Mouse (Mus musculus): ENCODE results near the gene Tymp. TPM values are rescaled to one million over a fixed set of nuclear protein-coding genes. Genes with fewer than 3 reads are reported as not detected.

Gene Tymp
- total RNA-seq, 2 experiments from 2014 or later: 1.5 TPM

GRCm38 (mm10) chr15:89374801-89375534 is 1.9 kb downstream of the Tymp start:
- DNase-seq (ENCODE audit: low spot score in 2 of 2): no peak

- DNase-seq (ENCODE audit: low spot score in 2 of 2): no peak
Observed at GRCm38 (mm10) chr15:89374340-89374739, 2.5 kb downstream of the Tymp start.

- DNase-seq (ENCODE audit: low spot score in 2 of 2): peak; percentile 93 to 96
Observed at GRCm38 (mm10) chr15:89373762-89374248, 3.0 kb downstream of the Tymp start, which contains the start of gene Sco2. Gene Sco2 (minus strand): TSS chr15:89373846.

- DNase-seq (ENCODE audit: low spot score in 2 of 2): peak; percentile 81 to 84
Observed at GRCm38 (mm10) chr15:89373027-89373761, 3.6 kb downstream of the Tymp start.

GRCm38 (mm10) chr15:89372536-89372935 is 4.3 kb downstream of the Tymp start:
- no peak for DNase-seq (ENCODE audit: low spot score in 2 of 2)

- DNase-seq (ENCODE audit: low spot score in 2 of 2): no peak
Observed at GRCm38 (mm10) chr15:89372068-89372467, 4.8 kb downstream of the Tymp start.

GRCm38 (mm10) chr15:89365141-89365551 is 11.7 kb downstream of the Tymp start:
- DNase-seq (ENCODE audit: low spot score in 2 of 2): no peak

- no peak for DNase-seq (ENCODE audit: low spot score in 2 of 2)
Observed at GRCm38 (mm10) chr15:89363051-89363450, 13.8 kb downstream of the Tymp start.

GRCm38 (mm10) chr15:89358784-89359183 is 18.1 kb downstream of the Tymp start:
- no peak for DNase-seq (ENCODE audit: low spot score in 2 of 2)

- peak in 1 of 2 experiments; percentile 42 for DNase-seq (ENCODE audit: low spot score in 2 of 2)
Observed at GRCm38 (mm10) chr15:89356372-89356771, 20.5 kb downstream of the Tymp start.

GRCm38 (mm10) chr15:89355241-89356187 is 21.3 kb downstream of the Tymp start, which contains the start of the genes Lmf2 and Ncaph2:
Gene Lmf2 (minus strand): TSS chr15:89355659.
Gene Ncaph2 (plus strand): TSS chr15:89355719.
- DNase-seq (ENCODE audit: low spot score in 2 of 2): peak; percentile 95

- no peak for DNase-seq (ENCODE audit: low spot score in 2 of 2)
Observed at GRCm38 (mm10) chr15:89354455-89354854, 22.4 kb downstream of the Tymp start.

- DNase-seq (ENCODE audit: low spot score in 2 of 2): no peak
Observed at GRCm38 (mm10) chr15:89353837-89354236, 23.0 kb downstream of the Tymp start.

GRCm38 (mm10) chr15:89352795-89353194 is 24.0 kb downstream of the Tymp start:
- no peak for DNase-seq (ENCODE audit: low spot score in 2 of 2)

GRCm38 (mm10) chr15:89352054-89352453 is 24.8 kb downstream of the Tymp start:
- DNase-seq (ENCODE audit: low spot score in 2 of 2): no peak

- DNase-seq (ENCODE audit: low spot score in 2 of 2): no peak
Observed at GRCm38 (mm10) chr15:89351302-89351701, 25.5 kb downstream of the Tymp start.

- DNase-seq (ENCODE audit: low spot score in 2 of 2): no peak
Observed at GRCm38 (mm10) chr15:89350447-89350846, 26.4 kb downstream of the Tymp start.

- no peak for DNase-seq (ENCODE audit: low spot score in 2 of 2)
Observed at GRCm38 (mm10) chr15:89343325-89343724, 33.5 kb downstream of the Tymp start.

GRCm38 (mm10) chr15:89341678-89342077 is 35.2 kb downstream of the Tymp start:
- no peak for DNase-seq (ENCODE audit: low spot score in 2 of 2)

GRCm38 (mm10) chr15:89340136-89340535 is 36.7 kb downstream of the Tymp start:
- DNase-seq (ENCODE audit: low spot score in 2 of 2): no peak

GRCm38 (mm10) chr15:89339696-89340095 is 37.1 kb downstream of the Tymp start:
- DNase-seq (ENCODE audit: low spot score in 2 of 2): no peak
